Mouse (Mus musculus) limb, embryonic 10.5 days (tissue): ENCODE data around the gene Pappa2. TPM values are rescaled to one million over a fixed set of nuclear protein-coding genes. Genes with fewer than 3 reads are reported as not detected.

Experiments used
- DNase-seq: peaks from one replicate; pipeline ENCODE4 v3.0.0-alpha.2; 2017; ENCODE audit warnings: low spot score
- H3K27ac ChIP-seq: fragments of 300-500 bp; sonication (generic); 2 replicates; pipeline ENCODE4 v1.5.1; 2016; ENCODE audit warnings: mild to moderate bottlenecking
- H3K27me3 ChIP-seq: fragments of 300-500 bp; sonication (generic); 2 replicates; pipeline ENCODE4 v1.6.1; 2016; ENCODE audit warnings: low read depth, mild to moderate bottlenecking; ENCODE audit not compliant: poor library complexity, severe bottlenecking
- H3K36me3 ChIP-seq: fragments of 300-500 bp; sonication (generic); 2 replicates; pipeline ENCODE4 v1.6.1; 2016; ENCODE audit warnings: mild to moderate bottlenecking, moderate library complexity
- H3K4me1 ChIP-seq: fragments of 300-500 bp; sonication (generic); 2 replicates; pipeline ENCODE4 v1.6.1; 2016
- H3K4me3 ChIP-seq: fragments of 300-500 bp; sonication (generic); 2 replicates; pipeline ENCODE4 v1.5.1; 2016; ENCODE audit warnings: mild to moderate bottlenecking, moderate library complexity
- H3K9me3 ChIP-seq: fragments of 300-500 bp; sonication (generic); replicated peaks from 2 replicates; pipeline ENCODE4 v1.6.1; 2016; ENCODE audit warnings: mild to moderate bottlenecking
- WGBS: fragments of 180-500 bp; shearing (Covaris S2); methylation state at CpG from one replicate; pipeline ENCODE4 v1.1.7; 2016; 5-methylcytosine and 5-hydroxymethylcytosine counted together
- polyA plus RNA-seq: library from polyadenylated mRNA; unstranded; fragments of >200 nt; fragmentation: Nextera tagmentation; extraction: Ambion mirVana; gene quantifications from 2 replicates; pipeline ENCODE4 v1.2.1, GENCODE M21; 2016

The Pappa2 gene
- polyA plus RNA-seq, 1 experiment from 2014 or later = 0.10 TPM

- no peak for DNase-seq
- 98% methylated on average over 5 of the region's 5 CpGs for WGBS
- no peak overlapping the region for H3K27ac ChIP-seq
- no peaks in the 10 kb centered on the region for H3K9me3 ChIP-seq
- H3K4me1 ChIP-seq = no peaks in the 10 kb centered on the region
- no peaks in the 10 kb centered on the region for H3K27me3 ChIP-seq
- H3K36me3 ChIP-seq = no peaks in the 10 kb centered on the region
- H3K4me3 ChIP-seq = no peak overlapping the region
Measured at GRCm38 (mm10) chr1:158775486-158775885, 204.8 kb downstream of the Pappa2 start.

GRCm38 (mm10) chr1:158773102-158773501 is 207.2 kb downstream of the Pappa2 start:
- no peaks in the 10 kb centered on the region for H3K9me3 ChIP-seq
- H3K36me3 ChIP-seq = no peaks in the 10 kb centered on the region
- H3K4me3 ChIP-seq = no peak overlapping the region
- no peaks in the 10 kb centered on the region for H3K27me3 ChIP-seq
- no peak overlapping the region for H3K27ac ChIP-seq
- no peak for DNase-seq
- H3K4me1 ChIP-seq = no peaks in the 10 kb centered on the region

GRCm38 (mm10) chr1:158770756-158771155 is 209.5 kb downstream of the Pappa2 start:
- no peaks in the 10 kb centered on the region for H3K27me3 ChIP-seq
- no peaks in the 10 kb centered on the region for H3K4me1 ChIP-seq
- no peak for DNase-seq
- no peaks in the 10 kb centered on the region for H3K36me3 ChIP-seq
- H3K4me3 ChIP-seq = no peak overlapping the region
- WGBS = 92% methylated on average over 4 of the region's 4 CpGs
- no peaks in the 10 kb centered on the region for H3K9me3 ChIP-seq
- H3K27ac ChIP-seq = no peak overlapping the region

GRCm38 (mm10) chr1:158770036-158770655 is 210.1 kb downstream of the Pappa2 start:
- WGBS = 83% methylated on average over 7 of the region's 7 CpGs

GRCm38 (mm10) chr1:158765842-158766241 is 214.4 kb downstream of the Pappa2 start:
- H3K9me3 ChIP-seq = no peaks in the 10 kb centered on the region
- H3K4me3 ChIP-seq = no peak overlapping the region
- no peaks in the 10 kb centered on the region for H3K4me1 ChIP-seq
- no peaks in the 10 kb centered on the region for H3K36me3 ChIP-seq
- no peaks in the 10 kb centered on the region for H3K27me3 ChIP-seq
- 54% methylated on average over 2 of the region's 2 CpGs for WGBS
- DNase-seq = no peak
- no peak overlapping the region for H3K27ac ChIP-seq

More at GRCm38 (mm10) chr1:158770036-158770655, 210.1 kb downstream of the Pappa2 start:
- DNase-seq = no peak
- no peaks in the 10 kb centered on the region for H3K36me3 ChIP-seq
- H3K4me1 ChIP-seq = no peaks in the 10 kb centered on the region
- no peak overlapping the region for H3K4me3 ChIP-seq
- H3K27ac ChIP-seq = no peak overlapping the region
- H3K27me3 ChIP-seq = no peaks in the 10 kb centered on the region
- H3K9me3 ChIP-seq = no peaks in the 10 kb centered on the region

- Histone ChIP-seq H3K4me1 (no peaks in the 10 kb centered on the region), H3K27me3 (no peaks in the 10 kb centered on the region), H3K27ac (no peak overlapping the region), H3K9me3 (no peaks in the 10 kb centered on the region), H3K36me3 (no peaks in the 10 kb centered on the region), H3K4me3 (no peak overlapping the region)
- WGBS = 86% methylated on average over 6 of the region's 6 CpGs
- DNase-seq = no peak
Measured at GRCm38 (mm10) chr1:158764727-158765126, 215.6 kb downstream of the Pappa2 start.

GRCm38 (mm10) chr1:158764211-158764610 is 216.1 kb downstream of the Pappa2 start:
- no peaks in the 10 kb centered on the region for H3K36me3 ChIP-seq
- no peaks in the 10 kb centered on the region for H3K9me3 ChIP-seq
- no peaks in the 10 kb centered on the region for H3K4me1 ChIP-seq
- H3K27me3 ChIP-seq = no peaks in the 10 kb centered on the region
- H3K27ac ChIP-seq = no peak overlapping the region
- DNase-seq = no peak
- no peak overlapping the region for H3K4me3 ChIP-seq

- H3K36me3 ChIP-seq = no peaks in the 10 kb centered on the region
- no peak overlapping the region for H3K4me3 ChIP-seq
- no peaks in the 10 kb centered on the region for H3K27me3 ChIP-seq
- no peak for DNase-seq
- H3K27ac ChIP-seq = no peak overlapping the region
- H3K9me3 ChIP-seq = no peaks in the 10 kb centered on the region
- WGBS = 74% methylated on average over 10 of the region's 10 CpGs
- no peaks in the 10 kb centered on the region for H3K4me1 ChIP-seq
Measured at GRCm38 (mm10) chr1:158748356-158749096, 231.8 kb downstream of the Pappa2 start.

GRCm38 (mm10) chr1:158741449-158741848 is 238.8 kb downstream of the Pappa2 start:
- 38% methylated on average over 5 of the region's 5 CpGs for WGBS
- peak; percentile 40 for DNase-seq

GRCm38 (mm10) chr1:158740949-158741348 is 239.3 kb downstream of the Pappa2 start:
- Histone ChIP-seq H3K36me3 (no peaks in the 10 kb centered on the region), H3K9me3 (no peaks in the 10 kb centered on the region), H3K27ac (no peak overlapping the region), H3K4me1 (peaks cover 7% of the 10 kb centered on the region), H3K27me3 (no peaks in the 10 kb centered on the region), H3K4me3 (no peak overlapping the region)
- 88% methylated on average over 5 of the region's 5 CpGs for WGBS
- DNase-seq = no peak

More at GRCm38 (mm10) chr1:158741449-158741848, 238.8 kb downstream of the Pappa2 start:
- no peaks in the 10 kb centered on the region for H3K36me3 ChIP-seq
- no peak overlapping the region for H3K4me3 ChIP-seq
- no peaks in the 10 kb centered on the region for H3K9me3 ChIP-seq
- no peaks in the 10 kb centered on the region for H3K27me3 ChIP-seq
- H3K27ac ChIP-seq = no peak overlapping the region
- H3K4me1 ChIP-seq = peaks cover 7% of the 10 kb centered on the region

GRCm38 (mm10) chr1:158740161-158740766 is 240.0 kb downstream of the Pappa2 start:
- Histone ChIP-seq H3K4me1 (peaks cover 7% of the 10 kb centered on the region), H3K4me3 (no peak overlapping the region), H3K27me3 (no peaks in the 10 kb centered on the region), H3K9me3 (no peaks in the 10 kb centered on the region), H3K36me3 (no peaks in the 10 kb centered on the region), H3K27ac (no peak overlapping the region)
- DNase-seq = no peak
- 75% methylated on average over 6 of the region's 6 CpGs for WGBS

GRCm38 (mm10) chr1:158739132-158739919 is 241.0 kb downstream of the Pappa2 start:
- peaks cover 7% of the 10 kb centered on the region for H3K4me1 ChIP-seq
- no peaks in the 10 kb centered on the region for H3K36me3 ChIP-seq
- H3K4me3 ChIP-seq = no peak overlapping the region
- WGBS = 58% methylated on average over 5 of the region's 5 CpGs
- H3K27me3 ChIP-seq = no peaks in the 10 kb centered on the region
- DNase-seq = no peak
- H3K9me3 ChIP-seq = no peaks in the 10 kb centered on the region
- no peak overlapping the region for H3K27ac ChIP-seq
